Mouse (Mus musculus) lung, adult 2 months (tissue): Measurements from ENCODE around the gene Chid1.

ENCODE experiments used
- CTCF ChIP-seq: fragments of 200-500 bp; IDR thresholded peaks from 2 replicates; pipeline ENCODE4 v1.5.1; 2011; ENCODE audit warnings: mild to moderate bottlenecking, low read length, control low read depth; ENCODE audit not compliant: insufficient read depth
- POLR2A ChIP-seq: fragments of 200-500 bp; IDR thresholded peaks from 2 replicates; pipeline ENCODE4 v1.6.1; 2011; ENCODE audit warnings: low read depth, mild to moderate bottlenecking, control low read depth, low read length, borderline replicate concordance; ENCODE audit errors: extremely low read depth

DNA sequence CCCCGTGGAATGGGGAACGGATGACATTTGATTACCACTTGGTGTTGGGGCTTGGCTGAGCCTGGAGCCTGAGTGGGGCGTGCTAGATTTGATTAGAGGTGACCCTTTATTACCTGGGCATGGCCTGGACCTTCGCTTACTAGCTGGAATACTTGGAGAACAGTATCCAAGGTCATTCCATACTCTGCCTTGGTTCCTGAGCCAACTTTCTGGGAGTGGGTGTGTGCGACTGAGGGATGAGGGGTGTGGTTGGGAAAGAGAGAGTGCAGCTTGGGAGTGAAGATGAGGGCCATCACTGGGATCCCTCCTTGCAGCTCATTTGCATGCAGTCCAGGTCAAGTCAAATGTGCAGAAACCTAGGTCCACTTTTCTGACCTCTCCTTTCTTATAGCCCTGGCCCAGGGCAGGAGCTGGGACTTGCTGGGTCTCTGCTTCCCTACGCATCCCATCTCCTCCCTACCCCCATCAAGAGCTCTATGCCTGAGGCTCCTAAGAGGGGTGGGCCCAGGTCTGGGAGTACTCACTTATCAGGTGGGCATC lies 56.5 kb downstream of the Chid1 start:
- TF ChIP-seq CTCF: no peak
- TF ChIP-seq POLR2A: no peak
